Mouse (Mus musculus): ENCODE data around the gene Kdm5b.

Kdm5b gene

DNA sequence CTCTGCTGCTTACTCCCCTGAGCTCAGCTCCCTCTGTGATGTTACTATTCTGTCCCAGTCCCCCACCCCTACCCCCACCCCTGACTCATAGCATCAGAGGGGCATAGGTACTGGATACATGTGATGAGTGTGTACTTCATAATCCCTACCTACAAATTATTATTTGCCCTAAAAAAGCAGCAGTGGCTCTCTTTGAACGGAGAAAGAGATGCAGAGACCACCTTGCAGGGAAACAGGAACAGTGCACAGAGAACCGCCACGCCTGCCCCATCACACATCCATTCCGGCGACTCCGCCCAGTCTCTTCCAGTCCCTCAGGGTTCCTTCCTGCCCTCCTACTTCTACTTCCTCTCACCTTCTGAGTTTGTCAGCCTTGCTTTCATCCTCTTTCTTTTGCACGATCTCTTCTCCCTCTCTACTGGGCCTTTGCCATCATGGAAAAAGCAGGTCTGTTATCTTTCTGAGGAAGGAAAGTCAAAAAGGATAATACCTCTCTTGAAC lies 10.3 kb upstream of the Kdm5b start, which contains the start of gene Mgat4e:
Gene Mgat4e (minus strand): TSS at position 51 of the 501 bp plus-strand sequence.
- DNase-seq (ENCODE audit: low read depth, low spot score): no peak

- no peak for DNase-seq (ENCODE audit: low read depth, low spot score)
Observed at GRCm38 (mm10) chr1:134551869-134552268, 8.1 kb upstream of the Kdm5b start.

- no peak for DNase-seq (ENCODE audit: low read depth, low spot score)
Observed at GRCm38 (mm10) chr1:134552396-134552795, 7.6 kb upstream of the Kdm5b start.

GRCm38 (mm10) chr1:134555240-134555870 lies 4.6 kb upstream of the Kdm5b start:
- no peak for DNase-seq (ENCODE audit: low read depth, low spot score)

DNA sequence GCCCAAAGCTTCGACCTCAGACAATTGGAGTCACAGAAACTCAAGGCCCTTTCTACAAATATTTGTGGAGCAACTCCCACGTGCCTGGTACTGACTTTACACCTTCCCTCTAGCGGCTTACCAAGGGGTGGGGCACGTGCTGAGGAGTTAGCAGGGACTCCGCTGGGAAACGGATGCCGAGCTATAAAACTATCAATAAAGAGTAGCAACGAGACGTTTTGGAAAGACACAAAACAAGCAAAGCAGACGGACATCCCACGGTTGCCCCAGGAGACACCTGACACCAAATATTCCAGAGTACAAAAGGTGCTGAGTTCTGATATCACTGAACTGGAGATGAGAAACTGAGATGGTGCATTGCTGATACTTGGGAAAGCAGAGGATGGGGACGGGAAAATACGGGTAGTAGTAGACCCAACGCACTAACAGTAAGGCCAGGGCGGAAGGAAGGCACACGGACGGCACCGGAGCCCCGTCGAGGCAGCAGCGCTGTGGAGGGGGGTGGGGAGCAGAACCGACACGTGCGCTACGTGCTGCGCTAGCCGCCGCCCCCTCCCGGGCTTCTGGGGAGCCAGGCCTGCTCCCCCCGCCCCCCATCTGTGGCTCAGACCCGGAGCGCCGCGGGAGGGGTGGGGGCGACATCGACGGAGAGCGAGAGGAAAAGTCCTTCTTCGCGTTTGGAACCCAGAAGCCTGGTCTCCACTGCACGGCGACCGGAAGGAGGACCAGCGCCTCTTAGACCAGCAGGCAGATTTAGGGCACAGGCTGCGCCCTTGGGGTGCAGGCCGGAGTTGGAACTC lies 3.9 kb upstream of the Kdm5b start:
- no peak for DNase-seq (ENCODE audit: low read depth, low spot score)

GRCm38 (mm10) chr1:134556671-134557218 lies 3.2 kb upstream of the Kdm5b start:
- peak; percentile 85 for DNase-seq (ENCODE audit: low read depth, low spot score)

DNA sequence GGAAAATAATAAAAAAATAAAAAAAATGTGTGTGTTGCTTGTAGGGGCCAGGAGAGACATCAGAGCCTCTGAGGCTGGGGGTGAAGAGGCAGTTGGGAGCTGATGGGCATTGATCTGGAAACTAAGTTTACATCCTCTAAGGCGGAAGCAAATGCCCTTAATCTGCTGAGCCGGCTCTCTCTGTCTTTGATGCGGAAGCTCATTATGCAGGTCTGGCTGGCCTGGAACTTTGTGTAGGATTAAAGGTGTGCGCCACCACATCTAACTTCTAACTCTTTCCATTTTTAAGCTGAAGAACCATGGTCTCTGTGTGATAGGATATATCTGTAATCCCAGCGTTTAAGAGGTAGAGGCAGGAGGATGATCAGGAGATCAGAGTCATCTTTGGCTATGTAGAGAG lies 1.5 kb upstream of the Kdm5b start:
- DNase-seq (ENCODE audit: low read depth, low spot score): no peak

DNA sequence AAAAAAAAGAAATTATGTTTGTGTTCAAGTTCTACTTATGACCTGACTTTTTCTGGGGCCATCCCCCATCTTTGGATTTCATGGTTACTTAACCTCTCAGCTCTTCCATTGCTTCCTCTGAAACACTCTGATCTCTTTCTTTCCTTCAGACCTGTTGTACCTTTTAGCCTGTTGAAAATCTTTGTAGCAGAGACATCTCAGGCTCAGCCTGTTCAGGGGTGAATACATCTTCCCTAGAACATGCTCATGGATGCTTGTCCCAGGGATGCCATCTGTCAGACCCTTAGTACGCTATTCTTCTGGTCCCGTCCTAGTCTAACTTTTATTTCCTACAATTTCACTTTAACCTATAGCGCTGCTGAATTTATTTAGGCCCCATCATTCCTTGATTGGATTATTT lies 745 bp upstream of the Kdm5b start:
- DNase-seq (ENCODE audit: low read depth, low spot score): no peak

DNA sequence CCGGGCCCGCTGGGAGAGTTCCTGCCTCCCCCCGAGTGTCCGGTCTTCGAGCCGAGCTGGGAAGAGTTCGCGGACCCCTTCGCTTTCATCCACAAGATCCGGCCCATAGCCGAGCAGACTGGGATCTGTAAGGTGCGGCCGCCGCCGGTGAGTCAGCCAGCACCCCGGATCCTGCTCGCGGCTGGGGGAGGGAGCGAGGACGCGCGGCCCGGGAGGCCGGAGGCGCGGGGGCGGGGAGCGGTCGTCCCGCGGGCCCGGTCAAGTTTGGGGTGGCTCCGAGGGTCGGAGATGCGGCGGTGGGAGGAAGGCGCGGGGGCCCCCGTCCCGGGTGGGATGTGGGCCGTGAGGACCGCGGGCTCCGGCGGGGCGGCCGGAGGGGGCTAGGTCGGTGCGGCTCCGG lies 425 bp downstream of the Kdm5b start:
- no peak for DNase-seq (ENCODE audit: low read depth, low spot score)

- DNase-seq (ENCODE audit: low read depth, low spot score): no peak
Observed at GRCm38 (mm10) chr1:134560801-134561769, 1.1 kb downstream of the Kdm5b start.

DNA sequence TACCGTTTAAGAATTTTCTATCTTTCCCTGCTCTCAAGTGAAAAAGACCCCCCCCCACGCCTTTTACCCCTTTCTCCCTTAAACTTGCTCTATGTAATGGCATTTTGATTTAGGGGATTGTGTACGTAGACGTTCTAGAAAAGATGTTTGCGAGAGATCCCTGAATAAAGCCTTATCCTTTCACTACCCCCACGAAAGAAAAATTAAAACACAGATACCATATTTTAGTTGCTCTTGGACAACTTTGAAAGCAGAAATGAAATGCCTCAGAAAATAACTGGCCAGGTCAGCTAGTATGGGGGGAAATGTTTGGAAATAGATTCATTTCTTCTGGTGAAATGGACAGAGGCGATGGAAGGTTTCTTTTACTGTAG lies 1.8 kb downstream of the Kdm5b start:
- DNase-seq (ENCODE audit: low read depth, low spot score): no peak

DNA sequence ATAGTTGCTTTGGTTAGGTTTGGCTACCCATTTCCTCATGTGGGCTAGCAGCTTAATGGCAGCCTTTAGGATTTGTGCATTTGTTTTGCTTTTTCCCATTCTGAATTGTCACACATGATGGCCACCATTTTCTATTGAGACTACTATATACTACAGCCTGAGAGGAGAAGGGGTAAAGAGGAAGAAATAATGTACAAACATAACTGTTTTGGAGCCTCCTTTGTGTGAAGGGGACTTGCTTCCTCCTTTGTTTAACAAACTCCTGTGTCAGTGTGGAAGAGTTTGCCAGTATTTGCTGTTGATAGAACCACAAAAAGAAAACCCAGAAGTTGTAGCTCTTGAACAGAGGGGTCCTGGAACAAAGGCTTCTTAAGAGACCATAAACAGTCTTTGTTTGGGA lies 2.5 kb downstream of the Kdm5b start:
- DNase-seq (ENCODE audit: low read depth, low spot score): no peak

- no peak for DNase-seq (ENCODE audit: low read depth, low spot score)
Observed at GRCm38 (mm10) chr1:134563726-134564125, 3.8 kb downstream of the Kdm5b start.

DNA sequence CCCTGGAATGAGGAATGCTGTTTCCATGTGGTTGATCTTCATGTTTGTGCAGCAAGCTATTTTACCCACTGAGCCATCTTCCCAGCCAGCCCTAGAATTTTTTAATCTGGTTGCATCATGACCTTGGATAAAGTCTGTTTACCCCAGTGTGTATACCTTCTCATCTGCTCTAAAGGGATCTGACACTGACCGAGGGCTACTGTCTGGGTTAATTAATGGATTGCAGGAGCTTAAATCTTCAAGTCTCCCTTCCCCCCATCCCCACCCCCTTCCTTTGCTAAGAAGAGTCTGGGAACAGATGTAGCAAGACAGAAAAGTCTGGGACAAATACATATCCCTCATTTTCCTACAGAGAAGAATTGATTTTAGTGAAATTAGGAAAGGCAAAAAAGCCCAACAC lies 7.5 kb downstream of the Kdm5b start:
- DNase-seq (ENCODE audit: low read depth, low spot score): no peak

- DNase-seq (ENCODE audit: low read depth, low spot score): no peak
Observed at GRCm38 (mm10) chr1:134570171-134570570, 10.2 kb downstream of the Kdm5b start.

- no peak for DNase-seq (ENCODE audit: low read depth, low spot score)
Observed at GRCm38 (mm10) chr1:134570631-134571030, 10.7 kb downstream of the Kdm5b start.

GRCm38 (mm10) chr1:134573300-134573931 lies 13.4 kb downstream of the Kdm5b start:
- DNase-seq (ENCODE audit: low read depth, low spot score): no peak

GRCm38 (mm10) chr1:134573932-134574315 lies 14.0 kb downstream of the Kdm5b start:
- DNase-seq (ENCODE audit: low read depth, low spot score): no peak

- DNase-seq (ENCODE audit: low read depth, low spot score): no peak
Observed at GRCm38 (mm10) chr1:134577384-134578120, 17.6 kb downstream of the Kdm5b start.

DNA sequence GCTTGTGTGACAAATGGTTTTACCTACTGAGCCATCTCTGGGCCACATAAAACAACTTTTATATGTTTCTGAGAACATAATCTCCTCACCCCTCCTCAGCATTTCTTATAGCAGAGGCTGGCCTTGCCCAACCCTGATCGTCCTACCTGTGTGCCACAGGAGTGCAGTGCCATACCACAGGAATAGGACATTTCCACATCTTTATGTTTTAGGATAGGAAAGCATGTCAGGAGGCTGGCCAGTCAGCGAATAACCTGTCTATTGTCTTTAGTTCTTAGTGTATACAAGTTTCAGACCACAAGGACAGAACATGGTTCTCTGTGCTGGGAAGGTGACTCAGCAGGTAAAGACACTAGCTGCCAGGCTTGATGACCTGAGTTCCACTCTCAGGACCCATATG lies 20.8 kb downstream of the Kdm5b start:
- DNase-seq (ENCODE audit: low read depth, low spot score): no peak
